Mouse (Mus musculus) E14TG2a.4 (cell line): ENCODE measurements around the gene Gm11096.

Experiments
- CTCF ChIP-seq: conservative IDR thresholded peaks from 2 replicates; pipeline ENCODE4 v1.5.1; 2014; ENCODE audit warnings: low read length
- NANOG ChIP-seq: IDR thresholded peaks from 2 replicates; pipeline ENCODE4 v1.6.1; 2014; ENCODE audit warnings: borderline replicate concordance, low read length, mixed read lengths
- POU5F1 ChIP-seq: IDR thresholded peaks from 2 replicates; pipeline ENCODE4 v1.6.1; 2014; ENCODE audit warnings: low read length, borderline replicate concordance

- TF ChIP-seq CTCF (no peak), POU5F1 (no peak), NANOG (no peak)
These were observed 14.3 kb upstream of the Gm11096 start for GRCm38 (mm10) chr17:81427245-81427644.
